Mouse (Mus musculus) olfactory bulb, adult 2 months (tissue): ENCODE results near the gene Slc35f3.

Experiments
- CTCF ChIP-seq: fragments of 200-500 bp; IDR thresholded peaks from 2 replicates; pipeline ENCODE4 v1.5.1; 2012; ENCODE audit warnings: low read depth, mild to moderate bottlenecking, low read length, moderate library complexity; ENCODE audit not compliant: insufficient read depth
- POLR2A ChIP-seq: fragments of 200-500 bp; IDR thresholded peaks from 2 replicates; pipeline ENCODE4 v1.6.1; 2012; ENCODE audit warnings: mild to moderate bottlenecking, low read depth, low read length, moderate library complexity; ENCODE audit not compliant: insufficient read depth

DNA sequence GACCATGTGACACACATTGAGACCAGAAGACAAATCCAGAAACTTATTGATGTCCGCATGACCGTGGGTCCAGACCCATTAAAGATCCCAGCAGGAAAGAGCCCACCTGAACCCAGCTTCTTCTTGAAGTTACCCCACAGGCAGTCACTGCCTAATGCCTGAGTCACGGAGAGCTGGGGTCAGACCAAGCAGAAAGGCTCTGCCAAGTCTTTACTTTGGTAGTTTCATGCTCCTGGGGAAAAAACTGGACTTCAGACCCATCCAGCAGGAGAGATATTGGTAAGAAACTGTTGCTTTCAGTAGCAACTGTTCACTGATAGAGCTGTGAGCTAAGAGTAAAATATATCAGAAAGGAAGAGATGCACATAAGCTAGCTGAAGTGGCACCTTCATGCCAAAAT lies 73.5 kb downstream of the Slc35f3 start:
- TF ChIP-seq CTCF (no peak), POLR2A (no peak)
